Mouse (Mus musculus): ENCODE data around the gene Gm49361. TPM values are rescaled to one million over a fixed set of nuclear protein-coding genes. Genes with fewer than 3 reads are reported as not detected.

Gm49361 gene
- polyA plus RNA-seq, 1 experiment from 2014 or later, result not detected

- 25% methylated on average over 1 of the region's 1 CpGs for WGBS
- Histone ChIP-seq H3K9ac (ENCODE audit: low read length) (no peak overlapping the region), H3K9me3 (ENCODE audit: control insufficient read depth, low read length) (no peaks in the 10 kb centered on the region), H3K4me2 (ENCODE audit: low read depth, severe bottlenecking) (no peak overlapping the region), H3K27ac (replicated peaks; ENCODE audit: low read depth, low read length) (no peak overlapping the region), H3K27me3 (ENCODE audit: control insufficient read depth, insufficient read depth, low read length) (no peaks in the 10 kb centered on the region), H3K4me1 (ENCODE audit: control insufficient read depth, insufficient read depth, low read length) (no peaks in the 10 kb centered on the region), H3K36me3 (ENCODE audit: control insufficient read depth, insufficient read depth, low read length) (no peaks in the 10 kb centered on the region), H3K4me3 (ENCODE audit: low read depth, low read length) (no peak overlapping the region)
- DNase-seq (ENCODE audit: low spot score) (no peak), ATAC-seq (ENCODE audit: insufficient number of reproducible peaks, low FRiP score, low TSS enrichment, low read depth) (no peak)
These were observed 66.4 kb downstream of the Gm49361 start for GRCm38 (mm10) chr14:57679523-57679922.

- Histone ChIP-seq H3K27ac (replicated peaks; ENCODE audit: low read depth, low read length) (no peak overlapping the region), H3K4me3 (ENCODE audit: low read depth, low read length) (no peak overlapping the region), H3K4me1 (ENCODE audit: control insufficient read depth, insufficient read depth, low read length) (no peaks in the 10 kb centered on the region), H3K36me3 (ENCODE audit: control insufficient read depth, insufficient read depth, low read length) (no peaks in the 10 kb centered on the region), H3K9me3 (ENCODE audit: control insufficient read depth, low read length) (no peaks in the 10 kb centered on the region), H3K27me3 (ENCODE audit: control insufficient read depth, insufficient read depth, low read length) (no peaks in the 10 kb centered on the region), H3K4me2 (ENCODE audit: low read depth, severe bottlenecking) (no peak overlapping the region), H3K9ac (ENCODE audit: low read length) (no peak overlapping the region)
- 58% methylated on average over 2 of the region's 2 CpGs for WGBS
- ATAC-seq (ENCODE audit: insufficient number of reproducible peaks, low FRiP score, low TSS enrichment, low read depth) (no peak), DNase-seq (ENCODE audit: low spot score) (no peak)
These were observed 70.4 kb downstream of the Gm49361 start for GRCm38 (mm10) chr14:57675481-57675880.

DNA sequence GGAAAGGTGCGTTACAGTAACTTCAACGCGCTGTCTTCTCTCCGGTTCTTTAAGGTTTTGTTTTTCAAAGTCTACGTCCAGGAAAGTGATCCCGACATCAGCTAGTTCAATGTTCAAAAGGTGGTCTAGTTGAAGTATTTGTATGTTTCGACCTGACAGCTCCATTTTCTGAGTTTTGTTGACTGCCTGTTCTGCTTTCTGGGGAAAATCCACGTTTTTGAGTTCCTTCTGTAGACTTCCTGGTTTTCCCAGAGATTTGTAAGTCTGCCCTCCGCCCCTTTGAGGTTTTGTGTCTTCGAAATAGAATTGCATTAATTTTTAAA lies 80.3 kb downstream of the Gm49361 start:
- Histone ChIP-seq H3K27me3 (ENCODE audit: control insufficient read depth, insufficient read depth, low read length) (no peaks in the 10 kb centered on the region), H3K9me3 (ENCODE audit: control insufficient read depth, low read length) (no peaks in the 10 kb centered on the region), H3K9ac (ENCODE audit: low read length) (peak overlapping the region; percentile 94), H3K4me1 (ENCODE audit: control insufficient read depth, insufficient read depth, low read length) (peaks cover 8% of the 10 kb centered on the region; the same call in 1 of the 2 replicates), H3K4me2 (ENCODE audit: low read depth, severe bottlenecking) (peak overlapping the region; percentile 77), H3K36me3 (ENCODE audit: control insufficient read depth, insufficient read depth, low read length) (no peaks in the 10 kb centered on the region), H3K27ac (replicated peaks; ENCODE audit: low read depth, low read length) (no peak overlapping the region), H3K4me3 (ENCODE audit: low read depth, low read length) (peak overlapping the region; percentile 88)
- DNase-seq (ENCODE audit: low spot score) (no peak), ATAC-seq (ENCODE audit: insufficient number of reproducible peaks, low FRiP score, low TSS enrichment, low read depth) (no peak)
- 15% methylated on average over 10 of the region's 10 CpGs for WGBS

DNA sequence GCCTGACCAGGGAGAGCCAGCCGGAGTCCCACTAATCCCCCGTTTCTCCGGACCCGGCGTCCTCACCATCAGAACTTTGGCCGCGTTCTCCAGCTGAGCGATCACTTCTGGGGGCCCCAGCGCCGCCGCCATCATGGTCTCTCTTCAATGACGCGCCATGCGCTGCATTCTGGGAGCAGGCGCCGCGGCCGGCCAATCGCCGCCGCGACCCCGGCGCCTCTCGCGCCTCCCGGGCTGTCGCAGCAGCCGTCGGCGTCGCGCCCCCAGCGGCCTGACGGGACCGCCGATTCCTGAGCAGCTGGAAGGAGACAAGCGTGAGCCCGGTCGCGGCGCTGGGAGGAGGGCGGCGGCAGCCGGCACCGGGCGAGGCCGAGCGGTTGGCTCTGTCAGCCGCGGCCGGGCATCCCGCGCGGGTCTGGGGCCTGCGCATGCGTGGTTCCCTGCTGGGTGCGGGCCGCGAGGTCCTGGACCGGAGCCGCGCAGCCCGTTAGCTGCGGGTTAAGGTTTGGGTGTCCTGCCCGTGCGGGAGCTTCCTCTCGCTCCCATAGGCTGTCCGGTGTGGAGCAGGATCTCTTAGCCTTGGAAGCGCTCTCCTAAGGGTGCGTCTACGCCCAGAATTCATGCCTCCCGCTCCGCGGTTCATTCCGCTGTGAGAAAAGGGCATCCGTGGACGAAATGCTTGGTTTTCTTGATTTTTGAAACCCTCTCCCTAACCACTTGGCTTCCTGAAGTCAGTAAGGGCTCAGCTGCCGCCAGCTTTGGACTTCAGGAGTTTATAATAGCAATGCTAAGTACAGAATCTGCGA lies 80.9 kb downstream of the Gm49361 start, which contains the start of gene Xpo4:
Gene Xpo4, minus strand, starts transcription at position 609 of the 806 bp plus-strand sequence.
- peak within 1 kb of the TSS; percentile 94 for H3K9ac ChIP-seq (ENCODE audit: low read length)
- H3K27ac ChIP-seq (replicated peaks; ENCODE audit: low read depth, low read length), result peak within 1 kb of the TSS; percentile 93
- under 1% methylated on average over 68 of the region's 80 CpGs for WGBS
- DNase-seq (ENCODE audit: low spot score) (peak; percentile 86), ATAC-seq (ENCODE audit: insufficient number of reproducible peaks, low FRiP score, low TSS enrichment, low read depth) (peak; percentile 83)
- H3K36me3 ChIP-seq (ENCODE audit: control insufficient read depth, insufficient read depth, low read length), result no peaks in the 10 kb centered on the region
- peaks cover 8% of the 10 kb centered on the region; the same call in 1 of the 2 replicates for H3K4me1 ChIP-seq (ENCODE audit: control insufficient read depth, insufficient read depth, low read length)
- H3K4me2 ChIP-seq (ENCODE audit: low read depth, severe bottlenecking), result peak within 1 kb of the TSS; percentile 77
- no peaks in the 10 kb centered on the region for H3K27me3 ChIP-seq (ENCODE audit: control insufficient read depth, insufficient read depth, low read length)
- peak within 1 kb of the TSS; percentile 88 for H3K4me3 ChIP-seq (ENCODE audit: low read depth, low read length)
- no peaks in the 10 kb centered on the region for H3K9me3 ChIP-seq (ENCODE audit: control insufficient read depth, low read length)

DNA sequence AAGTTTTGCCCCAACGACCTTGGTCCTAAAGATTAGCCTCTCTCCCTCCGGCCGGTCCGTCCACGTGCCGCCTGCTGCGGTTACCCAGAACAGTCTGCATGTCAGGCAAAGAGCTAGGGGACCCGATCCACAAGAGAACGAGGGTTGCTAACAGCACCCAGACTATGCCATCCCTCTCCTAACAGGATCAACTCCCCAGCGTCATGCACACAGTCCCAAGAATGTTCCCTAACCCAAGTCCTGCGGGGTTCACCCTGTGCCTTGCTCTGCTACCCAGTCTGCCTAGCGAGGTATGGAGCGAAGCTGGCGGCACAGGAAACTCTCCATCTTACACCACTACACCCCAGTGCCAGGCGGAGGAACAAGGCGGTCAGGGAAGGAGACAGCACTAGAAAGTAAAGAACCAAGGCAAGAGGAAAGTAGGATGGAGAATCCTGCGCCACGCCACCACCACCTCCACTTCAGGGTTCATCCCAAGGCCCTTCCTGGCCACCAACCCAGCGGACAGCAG lies 81.5 kb downstream of the Gm49361 start:
- peaks cover 8% of the 10 kb centered on the region; the same call in 1 of the 2 replicates for H3K4me1 ChIP-seq (ENCODE audit: control insufficient read depth, insufficient read depth, low read length)
- under 1% methylated on average over 19 of the region's 19 CpGs for WGBS

GRCm38 (mm10) chr14:57663630-57664029 lies 82.3 kb downstream of the Gm49361 start:
- peaks cover 8% of the 10 kb centered on the region; the same call in 1 of the 2 replicates for H3K4me1 ChIP-seq (ENCODE audit: control insufficient read depth, insufficient read depth, low read length)
- peak overlapping the region; percentile 77 for H3K4me2 ChIP-seq (ENCODE audit: low read depth, severe bottlenecking)
- peak overlapping the region; percentile 88 for H3K4me3 ChIP-seq (ENCODE audit: low read depth, low read length)
- no peak overlapping the region; the same call in 1 of the 2 replicates for H3K9ac ChIP-seq (ENCODE audit: low read length)
- H3K9me3 ChIP-seq (ENCODE audit: control insufficient read depth, low read length), result no peaks in the 10 kb centered on the region
- H3K27ac ChIP-seq (replicated peaks; ENCODE audit: low read depth, low read length), result no peak overlapping the region
- H3K27me3 ChIP-seq (ENCODE audit: control insufficient read depth, insufficient read depth, low read length), result no peaks in the 10 kb centered on the region
- DNase-seq (ENCODE audit: low spot score) (no peak), ATAC-seq (ENCODE audit: insufficient number of reproducible peaks, low FRiP score, low TSS enrichment, low read depth) (no peak)
- H3K36me3 ChIP-seq (ENCODE audit: control insufficient read depth, insufficient read depth, low read length), result no peaks in the 10 kb centered on the region
- 30% methylated on average over 1 of the region's 1 CpGs for WGBS

More for the DNA sequence above, 81.5 kb downstream of the Gm49361 start:
- Histone ChIP-seq H3K27me3 (ENCODE audit: control insufficient read depth, insufficient read depth, low read length) (no peaks in the 10 kb centered on the region), H3K4me3 (ENCODE audit: low read depth, low read length) (peak overlapping the region; percentile 88), H3K9me3 (ENCODE audit: control insufficient read depth, low read length) (no peaks in the 10 kb centered on the region), H3K9ac (ENCODE audit: low read length) (peak overlapping the region; percentile 94), H3K36me3 (ENCODE audit: control insufficient read depth, insufficient read depth, low read length) (no peaks in the 10 kb centered on the region), H3K27ac (replicated peaks; ENCODE audit: low read depth, low read length) (peak overlapping the region; percentile 93), H3K4me2 (ENCODE audit: low read depth, severe bottlenecking) (peak overlapping the region; percentile 77)
- DNase-seq (ENCODE audit: low spot score), result no peak
- ATAC-seq (ENCODE audit: insufficient number of reproducible peaks, low FRiP score, low TSS enrichment, low read depth), result peak; percentile 67; the same call in 1 of the 2 replicates

DNA sequence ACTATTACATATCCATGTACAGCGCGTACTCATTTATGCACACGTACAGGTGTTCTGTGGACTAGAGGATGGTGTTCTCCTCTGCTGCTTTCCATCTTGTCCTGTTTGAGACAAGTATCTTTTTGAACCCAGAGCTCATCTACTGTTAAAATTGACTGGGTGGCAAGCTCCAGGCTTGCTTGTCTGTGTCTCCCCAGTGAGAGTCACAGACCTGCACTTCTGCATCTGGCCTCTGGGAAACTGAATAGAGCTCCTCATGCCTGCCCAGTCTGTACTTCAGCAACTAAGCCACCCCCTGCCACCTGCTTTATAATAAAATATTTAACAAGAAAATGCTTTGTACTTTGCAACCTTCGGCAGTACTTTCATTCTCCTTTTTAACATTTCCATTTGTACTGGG lies 87.6 kb downstream of the Gm49361 start:
- WGBS, result 96% methylated on average over 4 of the region's 4 CpGs
- no peaks in the 10 kb centered on the region for H3K27me3 ChIP-seq (ENCODE audit: control insufficient read depth, insufficient read depth, low read length)
- no peak for ATAC-seq (ENCODE audit: insufficient number of reproducible peaks, low FRiP score, low TSS enrichment, low read depth)

GRCm38 (mm10) chr14:57657500-57657899 lies 88.4 kb downstream of the Gm49361 start:
- H3K4me1 ChIP-seq (ENCODE audit: control insufficient read depth, insufficient read depth, low read length), result no peaks in the 10 kb centered on the region
- ATAC-seq (ENCODE audit: insufficient number of reproducible peaks, low FRiP score, low TSS enrichment, low read depth), result no peak
- H3K4me2 ChIP-seq (ENCODE audit: low read depth, severe bottlenecking), result no peak overlapping the region
- H3K27ac ChIP-seq (replicated peaks; ENCODE audit: low read depth, low read length), result no peak overlapping the region
- H3K9me3 ChIP-seq (ENCODE audit: control insufficient read depth, low read length), result no peaks in the 10 kb centered on the region
- DNase-seq (ENCODE audit: low spot score), result no peak
- WGBS, result 96% methylated on average over 2 of the region's 2 CpGs
- no peaks in the 10 kb centered on the region for H3K27me3 ChIP-seq (ENCODE audit: control insufficient read depth, insufficient read depth, low read length)
- H3K4me3 ChIP-seq (ENCODE audit: low read depth, low read length), result no peak overlapping the region
- no peak overlapping the region for H3K9ac ChIP-seq (ENCODE audit: low read length)
- H3K36me3 ChIP-seq (ENCODE audit: control insufficient read depth, insufficient read depth, low read length), result no peaks in the 10 kb centered on the region; the same call in 1 of the 2 replicates

More for the DNA sequence above, 87.6 kb downstream of the Gm49361 start:
- Histone ChIP-seq H3K36me3 (ENCODE audit: control insufficient read depth, insufficient read depth, low read length) (no peaks in the 10 kb centered on the region; the same call in 1 of the 2 replicates), H3K4me1 (ENCODE audit: control insufficient read depth, insufficient read depth, low read length) (no peaks in the 10 kb centered on the region), H3K9ac (ENCODE audit: low read length) (no peak overlapping the region), H3K4me2 (ENCODE audit: low read depth, severe bottlenecking) (no peak overlapping the region), H3K4me3 (ENCODE audit: low read depth, low read length) (no peak overlapping the region), H3K9me3 (ENCODE audit: control insufficient read depth, low read length) (no peaks in the 10 kb centered on the region), H3K27ac (replicated peaks; ENCODE audit: low read depth, low read length) (no peak overlapping the region)
- DNase-seq (ENCODE audit: low spot score), result no peak

Measured in limb, embryonic 11.5 days (tissue).